ENCODE assay signal across 27 mouse cellular contexts in the genomic region with DNA sequence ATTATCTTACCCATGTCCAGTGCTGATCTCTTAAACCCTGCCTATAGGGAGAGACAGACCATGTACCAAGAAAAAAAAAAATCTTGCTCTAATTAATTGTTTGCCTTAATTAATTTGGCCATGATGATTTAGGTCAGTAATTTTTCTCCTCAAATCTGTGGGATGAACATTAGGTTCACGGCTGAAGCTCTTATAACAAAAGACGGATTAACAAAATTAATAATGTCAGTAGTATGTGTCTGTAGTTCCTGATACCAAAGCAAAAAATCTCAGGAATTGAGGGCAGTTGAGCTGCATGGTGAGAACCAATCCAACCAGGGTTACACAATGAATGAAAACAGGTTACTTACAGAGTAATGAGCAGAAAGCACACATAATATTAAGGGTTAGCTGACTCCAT.
"Had no signal": no experiment of that assay in that cellular context is flagged by ENCODE, and none has a peak within 500 bp of the region (broad histone marks: within the 10 kb centered on the region; RNA-seq: fewer than 3 reads in every experiment).

No protein-coding gene starts in this region.

- H3K36me3 ChIP-seq: heart, embryonic 10.5 days; heart, embryonic 13.5 days; heart, embryonic 15.5 days; hindbrain, embryonic 13.5 days; hindbrain, embryonic 15.5 days; kidney, embryonic 15.5 days; limb, embryonic 10.5 days; limb, embryonic 12.5 days; liver, embryonic 13.5 days had no signal

- H3K4me2 ChIP-seq: heart, embryonic 13.5 days; heart, embryonic 15.5 days; hindbrain, embryonic 13.5 days; hindbrain, embryonic 15.5 days; kidney, embryonic 15.5 days; limb, embryonic 12.5 days; liver, embryonic 11.5 days; liver, embryonic 13.5 days had no signal

- DNase-seq: gastrocnemius, adult 2 months; gastrocnemius, postnatal 10 days; gastrocnemius, postnatal 25 days; heart, adult 18-20 months; heart, postnatal 14 days; heart, postnatal 36 days; kidney, adult 11 months; kidney, adult 2 months; kidney, adult 9 months; kidney, postnatal 14 days; kidney, postnatal 36 days; layer of hippocampus, adult 9-11 months; liver; liver, embryonic 13.5 days had no signal

- H3K9ac ChIP-seq: heart, embryonic 13.5 days; heart, embryonic 15.5 days; hindbrain, embryonic 13.5 days; hindbrain, embryonic 15.5 days; kidney, embryonic 15.5 days; limb, embryonic 12.5 days; liver, embryonic 13.5 days had no signal

- H3K9me3 ChIP-seq: heart, embryonic 10.5 days; heart, embryonic 15.5 days; hindbrain, embryonic 13.5 days; hindbrain, embryonic 15.5 days; kidney, embryonic 15.5 days; limb, embryonic 10.5 days; limb, embryonic 12.5 days; liver, embryonic 13.5 days had no signal

- H3K4me3 ChIP-seq: gastrocnemius, adult 2 months; heart, embryonic 10.5 days; heart, embryonic 13.5 days; heart, embryonic 15.5 days; hindbrain, embryonic 13.5 days; hindbrain, embryonic 15.5 days; kidney, embryonic 15.5 days; left cerebral cortex, adult 2 months; limb, embryonic 10.5 days; limb, embryonic 12.5 days; liver, embryonic 13.5 days had no signal

- H3K4me1 ChIP-seq: heart, embryonic 10.5 days; heart, embryonic 13.5 days; heart, embryonic 15.5 days; hindbrain, embryonic 13.5 days; hindbrain, embryonic 15.5 days; kidney, embryonic 15.5 days; limb, embryonic 10.5 days; limb, embryonic 12.5 days; liver, embryonic 13.5 days had no signal

- H3K27me3 ChIP-seq: heart, embryonic 13.5 days; heart, embryonic 15.5 days; hindbrain, embryonic 13.5 days; hindbrain, embryonic 15.5 days; kidney, embryonic 15.5 days; limb, embryonic 12.5 days; liver, embryonic 13.5 days had no signal

- ATAC-seq: hindbrain, postnatal 0 days; intestine, embryonic 16.5 days had no signal

- H3K27ac ChIP-seq: gastrocnemius, adult 2 months; heart, embryonic 10.5 days; heart, embryonic 13.5 days; heart, embryonic 15.5 days; hindbrain, embryonic 13.5 days; hindbrain, embryonic 15.5 days; hindbrain, postnatal 0 days; kidney, embryonic 15.5 days; kidney, postnatal 0 days; left cerebral cortex, adult 2 months; limb, embryonic 10.5 days; limb, embryonic 12.5 days; liver, embryonic 13.5 days had no signal
